Mouse (Mus musculus): ENCODE measurements at regions not wholly inside any gene's neighbourhood (a gene's known extent, or its start where the extent isn't known, plus 50 kb on each side); places are given as distances from the start of the nearest gene placed in this dataset.

- no peak for DNase-seq (ENCODE audit: extremely low read depth, low read depth, low spot score)
These were observed 475.4 kb downstream of the Lmo4 start for GRCm38 (mm10) chr3:143729473-143730076.

DNA sequence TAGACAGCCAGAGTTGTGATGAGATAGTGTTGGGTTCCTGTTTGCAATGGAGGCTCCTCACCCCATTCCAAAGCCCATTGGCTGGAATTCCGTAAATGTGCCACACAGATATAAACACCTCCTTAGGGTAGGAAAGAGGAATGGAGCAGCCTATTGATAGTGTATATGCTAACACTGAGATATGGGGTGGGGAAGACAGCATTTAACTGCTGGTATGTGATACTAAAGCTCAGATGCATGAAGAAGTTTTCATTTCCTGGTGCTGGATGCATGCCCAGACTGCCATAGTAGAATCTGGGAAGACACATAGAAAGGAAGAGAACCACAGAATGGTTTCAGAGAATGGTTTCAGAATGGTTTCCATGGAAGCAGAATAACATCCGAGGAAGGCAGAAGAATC lies 482.4 kb downstream of the Lmo4 start:
- DNase-seq (ENCODE audit: extremely low read depth, low read depth, low spot score) = no peak

GRCm38 (mm10) chr3:143722082-143722481 lies 482.9 kb downstream of the Lmo4 start:
- no peak for DNase-seq (ENCODE audit: extremely low read depth, low read depth, low spot score)

DNA sequence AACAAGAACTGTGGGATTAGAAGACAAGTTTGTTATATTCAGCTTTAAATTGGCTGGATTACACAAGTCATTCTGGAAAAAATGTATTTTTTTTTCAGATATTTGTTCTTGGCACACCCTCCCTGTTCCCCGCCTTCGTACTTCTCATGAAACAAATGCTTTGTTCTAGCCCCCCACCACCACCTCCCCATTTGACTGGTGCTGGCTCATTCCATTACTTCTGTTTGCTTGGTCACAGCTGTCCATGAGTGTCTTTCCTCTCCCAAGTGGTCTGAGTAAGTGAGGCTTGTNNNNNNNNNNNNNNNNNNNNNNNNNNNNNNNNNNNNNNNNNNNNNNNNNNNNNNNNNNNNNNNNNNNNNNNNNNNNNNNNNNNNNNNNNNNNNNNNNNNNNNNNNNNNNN lies 491.8 kb downstream of the Lmo4 start:
- DNase-seq (ENCODE audit: extremely low read depth, low read depth, low spot score) = no peak

GRCm38 (mm10) chr3:143710805-143711469 lies 494.1 kb downstream of the Lmo4 start:
- no peak for DNase-seq (ENCODE audit: extremely low read depth, low read depth, low spot score)

DNA sequence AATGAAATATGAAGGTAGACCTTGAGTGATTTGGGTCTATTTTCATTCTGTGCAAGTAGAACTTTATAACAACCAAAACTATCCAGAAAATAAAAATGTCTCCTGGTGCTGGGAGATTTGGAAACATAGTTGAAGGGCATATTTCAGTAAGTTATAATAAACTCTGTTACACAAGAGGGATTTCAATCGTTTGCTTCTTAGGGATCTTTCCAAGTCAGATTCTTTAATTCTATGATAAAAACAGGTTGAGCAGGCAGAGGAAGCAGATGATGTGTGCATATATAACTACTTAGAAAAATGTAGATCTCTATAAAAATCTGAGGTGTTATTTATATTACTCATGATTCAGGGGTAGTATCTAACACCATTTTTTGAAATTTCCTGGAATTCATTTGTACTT lies 498.3 kb downstream of the Lmo4 start:
- DNase-seq (ENCODE audit: extremely low read depth, low read depth, low spot score) = no peak

GRCm38 (mm10) chr3:143694817-143695216 lies 510.2 kb downstream of the Lmo4 start:
- no peak for DNase-seq (ENCODE audit: extremely low read depth, low read depth, low spot score)

- no peak for DNase-seq (ENCODE audit: extremely low read depth, low read depth, low spot score)
These were observed 519.3 kb downstream of the Lmo4 start for GRCm38 (mm10) chr3:143685742-143686141.

- DNase-seq (ENCODE audit: extremely low read depth, low read depth, low spot score) = no peak
These were observed 526.8 kb downstream of the Lmo4 start for GRCm38 (mm10) chr3:143678186-143678585.

DNA sequence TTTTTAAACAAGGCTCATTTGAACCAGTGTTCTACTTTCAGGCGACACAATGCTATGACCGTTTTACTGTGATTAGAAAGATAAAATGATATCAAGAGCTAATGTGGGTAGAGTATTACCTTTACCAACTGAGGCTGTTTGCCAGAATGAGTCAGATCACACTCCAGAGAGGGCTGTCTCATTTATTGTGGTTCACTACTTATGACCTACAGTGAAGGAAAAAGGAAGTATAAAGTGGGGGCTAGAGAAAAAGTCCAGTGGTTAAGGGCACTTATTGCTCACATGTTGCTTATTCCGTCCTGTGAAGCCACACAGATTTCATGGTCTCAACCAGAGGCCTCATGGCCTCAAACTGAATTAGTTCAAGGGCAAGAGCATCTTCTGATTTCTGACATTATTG lies 530.2 kb downstream of the Lmo4 start:
- no peak for DNase-seq (ENCODE audit: extremely low read depth, low read depth, low spot score)

DNA sequence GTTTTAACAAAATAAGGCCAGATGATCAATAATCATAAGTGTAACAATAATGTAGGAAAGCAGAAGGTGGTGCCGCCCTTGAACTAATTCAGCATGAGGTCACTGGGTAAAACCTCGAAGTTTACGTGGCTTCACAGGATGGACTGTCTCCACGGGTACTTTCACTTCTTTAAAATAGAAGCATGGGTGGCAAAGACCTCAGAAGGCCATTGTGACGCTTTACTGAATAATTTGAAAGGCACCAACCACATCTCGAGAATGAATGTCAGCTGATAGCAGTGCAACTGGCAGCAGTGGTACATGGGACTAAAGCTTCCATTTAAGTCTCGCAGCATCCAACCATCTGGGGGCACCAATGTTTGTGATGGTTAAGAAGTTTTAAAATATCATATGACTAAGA lies 530.6 kb downstream of the Lmo4 start:
- no peak for DNase-seq (ENCODE audit: extremely low read depth, low read depth, low spot score)

GRCm38 (mm10) chr3:143662041-143662685 lies 542.9 kb downstream of the Lmo4 start:
- no peak for DNase-seq (ENCODE audit: extremely low read depth, low read depth, low spot score)

DNA sequence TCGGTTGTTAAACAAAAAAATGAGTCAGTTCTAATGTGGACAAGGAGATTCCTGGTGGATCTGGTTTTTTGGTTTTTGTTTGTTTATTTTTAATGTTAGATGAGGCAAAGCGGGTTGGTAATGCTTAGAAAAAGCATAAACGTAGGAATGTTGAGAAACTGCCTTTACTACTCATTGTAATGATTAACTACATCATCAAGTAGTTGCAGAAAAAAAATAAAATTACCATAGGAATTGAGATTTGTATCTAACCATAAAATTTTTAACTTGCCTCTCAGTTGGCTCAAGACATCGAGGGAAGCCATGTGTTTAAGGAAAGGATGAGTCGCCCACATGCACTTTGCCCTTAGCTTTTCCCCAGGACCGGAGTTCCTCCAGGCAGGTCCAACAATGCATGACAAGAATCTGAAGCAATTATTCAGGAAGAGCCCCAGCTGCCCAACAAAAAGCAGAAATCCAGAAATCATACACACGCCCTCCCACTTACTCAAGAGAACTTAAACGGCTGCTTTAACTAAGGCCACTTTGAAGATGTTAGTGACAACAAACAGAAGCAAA lies 545.5 kb downstream of the Lmo4 start:
- DNase-seq (ENCODE audit: extremely low read depth, low read depth, low spot score) = no peak

DNA sequence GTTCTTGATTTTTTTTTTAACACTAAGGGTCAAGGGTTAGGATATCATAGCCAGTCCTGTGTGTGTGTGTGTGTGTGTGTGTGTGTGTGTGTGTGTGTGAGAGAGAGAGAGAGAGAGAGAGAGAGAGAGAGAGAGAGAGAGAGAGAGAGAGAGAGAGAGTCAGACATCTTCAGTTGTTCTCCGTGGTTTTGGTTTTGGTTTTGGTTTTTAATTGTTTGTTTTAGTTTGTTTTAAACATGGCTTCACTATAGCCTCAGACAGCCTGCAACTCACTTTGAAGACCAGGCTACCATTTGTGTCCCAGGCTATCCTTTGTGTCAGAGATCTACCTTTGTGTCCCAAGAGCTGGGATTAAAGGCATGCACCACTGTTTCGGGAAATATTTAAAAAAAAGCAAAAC lies 557.8 kb downstream of the Lmo4 start:
- DNase-seq (ENCODE audit: extremely low read depth, low read depth, low spot score) = no peak

DNA sequence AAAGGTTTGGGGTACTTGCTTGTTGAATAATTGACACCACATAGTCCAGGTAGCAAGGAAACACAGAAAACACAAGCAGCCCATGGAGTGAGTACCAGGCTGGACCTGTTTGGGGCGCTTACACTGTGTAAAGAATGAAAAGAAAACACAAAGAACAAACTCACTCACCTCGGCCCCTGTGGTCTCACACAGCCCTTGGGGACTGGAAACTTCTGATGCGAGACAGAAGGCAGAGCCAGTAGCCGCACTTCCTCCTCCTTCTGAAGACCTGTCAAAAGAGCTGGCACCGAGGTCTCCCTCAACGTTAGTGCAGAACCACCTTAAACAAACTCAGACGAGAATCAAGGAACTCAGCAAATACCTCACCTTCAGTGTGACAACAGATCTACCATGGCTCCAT lies 558.2 kb downstream of the Lmo4 start:
- no peak for DNase-seq (ENCODE audit: extremely low read depth, low read depth, low spot score)

- DNase-seq (ENCODE audit: extremely low read depth, low read depth, low spot score) = no peak
These were observed 572.0 kb downstream of the Lmo4 start for GRCm38 (mm10) chr3:143633036-143633435.

- DNase-seq (ENCODE audit: extremely low read depth, low read depth, low spot score) = no peak
These were observed 573.8 kb downstream of the Lmo4 start for GRCm38 (mm10) chr3:143631183-143631582.

DNA sequence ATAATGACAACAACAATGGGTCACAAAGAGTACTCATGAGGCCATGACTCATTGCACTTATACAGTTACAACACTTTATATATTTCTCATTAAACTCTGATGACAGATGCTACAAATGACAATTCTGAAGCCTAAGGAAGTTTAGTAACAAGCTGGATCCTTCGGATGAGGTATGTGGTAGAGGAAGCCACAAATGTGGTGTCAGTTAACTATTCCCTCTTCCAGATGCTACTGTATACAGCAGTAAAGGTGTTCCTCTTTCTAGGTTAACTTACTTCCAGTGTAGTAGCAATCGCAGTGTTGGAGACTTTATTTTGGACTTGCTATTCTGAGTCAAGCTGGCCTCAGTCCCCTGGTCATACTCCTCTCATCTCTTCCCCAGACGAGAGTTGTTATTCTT lies 580.1 kb downstream of the Lmo4 start:
- no peak for DNase-seq (ENCODE audit: extremely low read depth, low read depth, low spot score)

DNA sequence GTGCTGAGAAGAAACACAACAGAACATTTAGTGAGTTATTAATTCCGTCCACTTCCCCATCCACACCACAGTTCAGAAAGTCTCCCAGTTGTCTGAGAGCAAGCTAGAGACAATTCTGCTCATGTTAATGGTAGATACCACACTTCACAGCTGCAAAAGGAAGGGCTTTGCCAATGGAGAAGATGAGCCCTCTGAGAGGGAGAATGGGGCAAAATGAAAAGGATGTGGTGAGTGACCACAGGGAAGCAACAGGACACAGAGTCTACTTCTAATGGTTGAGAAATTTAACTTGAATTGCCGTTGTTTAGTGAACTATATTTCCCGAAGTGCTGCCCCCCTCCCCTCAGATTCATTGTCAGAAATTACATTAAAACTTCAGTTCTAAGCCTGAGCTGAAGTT lies 582.7 kb downstream of the Lmo4 start:
- no peak for DNase-seq (ENCODE audit: extremely low read depth, low read depth, low spot score)

DNA sequence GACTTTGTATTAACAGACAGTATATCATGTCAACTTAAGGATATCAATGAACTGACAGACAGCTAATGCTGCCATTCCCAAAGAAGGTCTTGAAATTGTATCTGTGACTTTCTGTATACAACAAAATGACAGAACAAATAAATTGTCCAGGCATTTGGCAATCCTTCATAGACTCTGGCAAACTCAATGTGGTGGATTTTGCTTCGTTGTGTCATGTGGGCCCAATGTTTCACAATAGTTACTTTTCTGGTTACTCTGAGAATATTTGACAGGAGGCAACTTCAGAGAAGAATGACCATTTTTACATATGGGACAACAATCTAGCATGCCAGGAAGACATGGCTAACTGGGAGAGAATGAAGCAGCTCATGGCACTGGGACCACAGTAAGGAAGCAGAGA lies 585.9 kb downstream of the Lmo4 start:
- no peak for DNase-seq (ENCODE audit: extremely low read depth, low read depth, low spot score)

GRCm38 (mm10) chr3:143614895-143615294 lies 590.1 kb downstream of the Lmo4 start:
- DNase-seq (ENCODE audit: extremely low read depth, low read depth, low spot score) = no peak

- DNase-seq (ENCODE audit: extremely low read depth, low read depth, low spot score) = no peak
These were observed 591.0 kb downstream of the Lmo4 start for GRCm38 (mm10) chr3:143614004-143614403.
